Mouse (Mus musculus): Measurements from ENCODE around the gene Gimap1.

The Gimap1 gene

GRCm38 (mm10) chr6:48738961-48739779 is at the start of gene Gimap1:
Gene Gimap1, plus strand, starts transcription at chr6:48739054.
- DNase-seq (ENCODE audit: low read depth, low spot score), result no peak

GRCm38 (mm10) chr6:48689320-48689719 is 49.5 kb upstream of the Gimap1 start:
- no peak for DNase-seq (ENCODE audit: low read depth, low spot score)

GRCm38 (mm10) chr6:48692962-48693361 is 45.9 kb upstream of the Gimap1 start:
- DNase-seq (ENCODE audit: low read depth, low spot score), result no peak

- no peak for DNase-seq (ENCODE audit: low read depth, low spot score)
Measured at GRCm38 (mm10) chr6:48696830-48697554, 41.9 kb upstream of the Gimap1 start.

GRCm38 (mm10) chr6:48697555-48697930 is 41.3 kb upstream of the Gimap1 start:
- DNase-seq (ENCODE audit: low read depth, low spot score), result no peak

GRCm38 (mm10) chr6:48698066-48698856 is 40.6 kb upstream of the Gimap1 start:
- no peak for DNase-seq (ENCODE audit: low read depth, low spot score)

- no peak for DNase-seq (ENCODE audit: low read depth, low spot score)
Measured at GRCm38 (mm10) chr6:48698888-48699287, 40.0 kb upstream of the Gimap1 start.

GRCm38 (mm10) chr6:48700251-48701075 is 38.4 kb upstream of the Gimap1 start:
- DNase-seq (ENCODE audit: low read depth, low spot score), result no peak

GRCm38 (mm10) chr6:48702146-48702545 is 36.7 kb upstream of the Gimap1 start:
- no peak for DNase-seq (ENCODE audit: low read depth, low spot score)

- DNase-seq (ENCODE audit: low read depth, low spot score), result no peak
Measured at GRCm38 (mm10) chr6:48702601-48703000, 36.3 kb upstream of the Gimap1 start.

GRCm38 (mm10) chr6:48704146-48704545 is 34.7 kb upstream of the Gimap1 start:
- no peak for DNase-seq (ENCODE audit: low read depth, low spot score)

- DNase-seq (ENCODE audit: low read depth, low spot score), result no peak
Measured at GRCm38 (mm10) chr6:48706130-48706529, 32.7 kb upstream of the Gimap1 start.

GRCm38 (mm10) chr6:48718455-48718854 is 20.4 kb upstream of the Gimap1 start, which contains the start of the genes Gm28053 and Gimap7:
Gene Gm28053, plus strand, starts transcription at chr6:48718607.
Gene Gimap7, plus strand, starts transcription at chr6:48718621.
- DNase-seq (ENCODE audit: low read depth, low spot score), result no peak

- DNase-seq (ENCODE audit: low read depth, low spot score), result no peak
Measured at GRCm38 (mm10) chr6:48720326-48720725, 18.5 kb upstream of the Gimap1 start.

GRCm38 (mm10) chr6:48723468-48723867 is 15.4 kb upstream of the Gimap1 start:
- DNase-seq (ENCODE audit: low read depth, low spot score), result no peak

- DNase-seq (ENCODE audit: low read depth, low spot score), result no peak
Measured at GRCm38 (mm10) chr6:48725476-48725875, 13.4 kb upstream of the Gimap1 start.

- no peak for DNase-seq (ENCODE audit: low read depth, low spot score)
Measured at GRCm38 (mm10) chr6:48727761-48728160, 11.1 kb upstream of the Gimap1 start.

GRCm38 (mm10) chr6:48732864-48733304 is 6.0 kb upstream of the Gimap1 start:
- DNase-seq (ENCODE audit: low read depth, low spot score), result no peak

- DNase-seq (ENCODE audit: low read depth, low spot score), result no peak
Measured at GRCm38 (mm10) chr6:48733660-48734059, 5.2 kb upstream of the Gimap1 start.

GRCm38 (mm10) chr6:48737053-48737452 is 1.8 kb upstream of the Gimap1 start:
- DNase-seq (ENCODE audit: low read depth, low spot score), result no peak

GRCm38 (mm10) chr6:48737688-48738087 is 1.2 kb upstream of the Gimap1 start:
- DNase-seq (ENCODE audit: low read depth, low spot score), result no peak
